Mouse (Mus musculus): Measurements from ENCODE around the gene Csn3.

Gene Csn3

GRCm38 (mm10) chr5:87925372-87925771, at the start of gene Csn3:
Gene Csn3 (plus strand): TSS chr5:87925579.
- in situ Hi-C loops (cut with MboI; ENCODE audit: low pct_unique_long_range_greater_than_20kb in 1 of 2, low sequenced_read_pairs in 2 of 2, unreplicated experiment in 1 of 2), result no loop called here

- in situ Hi-C loops (cut with MboI; ENCODE audit: low pct_unique_long_range_greater_than_20kb in 1 of 2, low sequenced_read_pairs in 2 of 2, unreplicated experiment in 1 of 2), result no loop called here
These were observed 40.6 kb upstream of the Csn3 start, which contains the start of gene Odam for GRCm38 (mm10) chr5:87884729-87885128. Gene Odam (plus strand): TSS chr5:87885029.

DNA sequence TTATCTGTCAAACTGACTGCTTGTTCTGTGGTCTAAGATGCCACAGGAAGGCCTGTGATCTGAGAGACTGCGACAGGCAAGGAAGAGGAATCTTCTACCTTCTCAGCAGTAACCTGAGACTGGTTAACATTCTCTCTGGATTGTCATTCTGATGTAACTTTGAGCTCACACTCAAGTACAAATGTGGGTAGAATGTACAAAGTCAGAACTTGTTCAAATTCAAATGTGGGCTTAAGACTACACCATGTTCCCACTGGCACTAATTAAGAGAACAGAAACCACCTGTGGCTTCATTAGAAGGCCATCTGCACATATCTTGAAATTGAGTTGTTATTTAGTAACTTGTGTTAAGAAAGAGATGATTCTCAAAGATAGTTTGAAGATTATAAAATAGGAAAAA, 6.2 kb downstream of the Csn3 start:
- in situ Hi-C loops (cut with MboI; ENCODE audit: low pct_unique_long_range_greater_than_20kb in 1 of 2, low sequenced_read_pairs in 2 of 2, unreplicated experiment in 1 of 2), result no loop called here

GRCm38 (mm10) chr5:87940752-87941151, 15.4 kb downstream of the Csn3 start:
- in situ Hi-C loops (cut with MboI; ENCODE audit: low pct_unique_long_range_greater_than_20kb in 1 of 2, low sequenced_read_pairs in 2 of 2, unreplicated experiment in 1 of 2), result no loop called here

DNA sequence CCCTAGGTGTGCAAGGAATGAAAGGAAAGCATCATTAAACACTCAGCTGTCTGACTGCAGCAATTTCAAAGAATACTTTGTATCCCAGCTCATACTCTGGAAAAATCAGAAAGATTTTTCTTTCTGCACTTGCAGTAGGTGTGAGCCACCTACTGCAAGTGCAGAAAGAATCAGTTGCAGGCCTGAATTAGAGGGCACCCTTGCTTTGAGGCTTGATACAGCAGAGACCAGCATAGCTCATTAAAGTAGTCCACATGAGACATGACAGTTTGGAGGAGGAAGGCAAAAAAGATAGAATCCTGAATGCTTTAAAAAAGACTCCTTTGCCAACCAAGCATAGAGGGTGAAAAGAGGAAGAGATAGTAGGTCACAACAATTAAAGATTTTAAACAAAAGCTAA, 17.1 kb downstream of the Csn3 start:
- in situ Hi-C loops (cut with MboI; ENCODE audit: low pct_unique_long_range_greater_than_20kb in 1 of 2, low sequenced_read_pairs in 2 of 2, unreplicated experiment in 1 of 2), result no loop called here

DNA sequence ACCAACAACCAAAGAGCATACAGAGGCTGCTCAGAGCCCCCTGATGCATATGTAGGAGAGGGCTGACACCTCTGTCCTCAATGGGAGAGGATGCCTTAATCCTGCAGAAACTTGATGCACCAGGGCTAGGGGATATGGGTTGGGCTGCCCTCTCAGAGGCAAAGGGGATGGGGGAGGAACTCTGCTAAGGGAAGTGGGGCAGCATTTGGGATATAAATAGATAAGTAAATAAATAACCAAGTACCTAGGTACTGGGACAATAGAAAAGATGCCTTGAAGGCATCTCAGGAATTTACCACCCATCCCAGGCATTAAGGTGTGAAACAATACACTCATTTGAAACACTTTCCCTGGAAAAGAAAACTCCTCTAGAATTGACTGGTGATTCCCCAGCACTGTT, 26.5 kb downstream of the Csn3 start:
- in situ Hi-C loops (cut with MboI; ENCODE audit: low pct_unique_long_range_greater_than_20kb in 1 of 2, low sequenced_read_pairs in 2 of 2, unreplicated experiment in 1 of 2), result no loop called here

- in situ Hi-C loops (cut with MboI; ENCODE audit: low pct_unique_long_range_greater_than_20kb in 1 of 2, low sequenced_read_pairs in 2 of 2, unreplicated experiment in 1 of 2), result no loop called here
These were observed 43.8 kb downstream of the Csn3 start, which contains the start of the genes 2310003L06Rik and Gm28434 for GRCm38 (mm10) chr5:87969201-87969600. Gene 2310003L06Rik (plus strand): TSS chr5:87969459. Gene Gm28434 (plus strand): TSS chr5:87969517.

GRCm38 (mm10) chr5:87979139-87979538, 53.8 kb downstream of the Csn3 start, which contains the start of gene Cabs1:
Gene Cabs1 (plus strand): TSS chr5:87979439.
- in situ Hi-C loops (cut with MboI; ENCODE audit: low pct_unique_long_range_greater_than_20kb in 1 of 2, low sequenced_read_pairs in 2 of 2, unreplicated experiment in 1 of 2), result no loop called here

All from mouse embryonic stem cell (cell line).